Mouse (Mus musculus) liver, embryonic 14.5 days (tissue): ENCODE data around the gene Ap2s1. TPM values are rescaled to one million over a fixed set of nuclear protein-coding genes. Genes with fewer than 3 reads are reported as not detected.
A peak's percentile ranks its signal among the peaks of the same experiment; 100 is the strongest.

ENCODE experiments used
- ATAC-seq: fragments of 200-750 bp; cut with Nextera tagmentation; 2 replicates; pipeline ENCODE4 v1.8.0; 2017; ENCODE audit warnings: moderate number of reproducible peaks, mild to moderate bottlenecking, moderate library complexity; ENCODE audit not compliant: insufficient read depth
- DNase-seq, 3 experiments: peaks; one replicate each; pipeline ENCODE4 v3.0.0-alpha.2; 2012 to 2013; ENCODE audit warnings: low read depth in 3 of 3, low spot score in 3 of 3
- H3K27ac ChIP-seq: fragments of 300-500 bp; sonication (generic); 2 replicates; pipeline ENCODE4 v1.5.1; 2014; ENCODE audit warnings: moderate library complexity, mild to moderate bottlenecking, control low read depth, inconsistent platforms
- H3K27me3 ChIP-seq: fragments of 300-500 bp; sonication (generic); 2 replicates; pipeline ENCODE4 v1.6.1; 2014; ENCODE audit warnings: mild to moderate bottlenecking, low read length, moderate library complexity; ENCODE audit not compliant: control insufficient read depth, insufficient read depth
- H3K36me3 ChIP-seq: fragments of 300-500 bp; sonication (generic); replicated peaks from 2 replicates; pipeline ENCODE4 v1.6.1; 2014; ENCODE audit warnings: low read depth; ENCODE audit not compliant: control insufficient read depth, insufficient read depth
- H3K4me1 ChIP-seq, 2 experiments: fragments of 200-500 bp in 1 of 2; fragments of 300-500 bp in 1 of 2; sonication (generic) in 1 of 2; replicated peaks; 2 replicates each; pipeline ENCODE4 v1.6.1; 2012 to 2014; ENCODE audit warnings: antibody characterized with exemption in 1 of 2, inconsistent platforms in 1 of 2, low read length in 1 of 2; ENCODE audit not compliant: control insufficient read depth in 2 of 2, insufficient read depth in 2 of 2
- H3K4me2 ChIP-seq: fragments of 300-500 bp; sonication (generic); 2 replicates; pipeline ENCODE4 v1.6.1; 2014; ENCODE audit warnings: low read depth, mild to moderate bottlenecking, control low read depth, moderate library complexity
- H3K4me3 ChIP-seq, 2 experiments: fragments of 200-500 bp in 1 of 2; fragments of 300-500 bp in 1 of 2; sonication (generic) in 1 of 2; 2 replicates each; pipeline ENCODE4 v1.5.1; 2012 to 2014; ENCODE audit warnings: low read depth in 2 of 2, low read length in 2 of 2, mild to moderate bottlenecking in 2 of 2, control low read depth in 1 of 2, inconsistent platforms in 1 of 2, moderate library complexity in 1 of 2; ENCODE audit not compliant: insufficient read depth in 1 of 2
- H3K9ac ChIP-seq: fragments of 300-500 bp; sonication (generic); replicated peaks from 2 replicates; pipeline ENCODE4 v1.6.1; 2014; ENCODE audit warnings: mild to moderate bottlenecking, control low read depth, moderate library complexity
- H3K9me3 ChIP-seq: fragments of 300-500 bp; sonication (generic); 2 replicates; pipeline ENCODE4 v1.6.1; 2016; ENCODE audit warnings: low read length, mixed read lengths; ENCODE audit not compliant: control insufficient read depth
- CTCF ChIP-seq: IDR thresholded peaks from 2 replicates; pipeline ENCODE4 v1.5.1; 2016; ENCODE audit warnings: antibody characterized with exemption, low read depth, control low read depth
- EP300 ChIP-seq: IDR thresholded peaks from 2 replicates; pipeline ENCODE4 v1.6.1; 2016; ENCODE audit warnings: antibody characterized with exemption, low read depth
- WGBS: fragments of 180-500 bp; shearing (Covaris S2); extraction: QIAGEN DNeasy Blood & Tissue Kit; methylation state at CpG from one replicate; pipeline ENCODE4 v1.1.7; 2014; ENCODE audit not compliant: insufficient replicate concordance; 5-methylcytosine and 5-hydroxymethylcytosine counted together
- polyA plus RNA-seq, 2 experiments: library from polyadenylated mRNA; depleted of rRNA in 1 of 2; stranded (reverse) in 1 of 2; unstranded in 1 of 2; fragments of >200 nt; fragmentation: Nextera tagmentation in 1 of 2; extraction: Ambion mirVana in 1 of 2; gene quantifications; 2 replicates each; pipeline versions ENCODE4 v1.2.1 to v1.2.3; 2012 to 2014

Ap2s1 gene
- polyA plus RNA-seq, 2 experiments = 175 to 176 TPM

GRCm38 (mm10) chr7:16731893-16732422 lies 6.3 kb upstream of the Ap2s1 start:
- no peaks in the 10 kb centered on the region for H3K9me3 ChIP-seq
- no peak overlapping the region for H3K4me2 ChIP-seq
- ATAC-seq = no peak
- H3K27me3 ChIP-seq = no peaks in the 10 kb centered on the region
- no peak overlapping the region for H3K9ac ChIP-seq
- 55% methylated on average over 7 of the region's 7 CpGs for WGBS
- no peaks in the 10 kb centered on the region for H3K36me3 ChIP-seq
- H3K4me1 ChIP-seq = peaks cover 3 to 14% of the 10 kb centered on the region in 2 experiments; a peak in 2 of 4 replicates
- no peak for TF ChIP-seq EP300
- no peak for TF ChIP-seq CTCF
- no peak for DNase-seq
- H3K27ac ChIP-seq = no peak overlapping the region
- no peak overlapping the region for H3K4me3 ChIP-seq

DNA sequence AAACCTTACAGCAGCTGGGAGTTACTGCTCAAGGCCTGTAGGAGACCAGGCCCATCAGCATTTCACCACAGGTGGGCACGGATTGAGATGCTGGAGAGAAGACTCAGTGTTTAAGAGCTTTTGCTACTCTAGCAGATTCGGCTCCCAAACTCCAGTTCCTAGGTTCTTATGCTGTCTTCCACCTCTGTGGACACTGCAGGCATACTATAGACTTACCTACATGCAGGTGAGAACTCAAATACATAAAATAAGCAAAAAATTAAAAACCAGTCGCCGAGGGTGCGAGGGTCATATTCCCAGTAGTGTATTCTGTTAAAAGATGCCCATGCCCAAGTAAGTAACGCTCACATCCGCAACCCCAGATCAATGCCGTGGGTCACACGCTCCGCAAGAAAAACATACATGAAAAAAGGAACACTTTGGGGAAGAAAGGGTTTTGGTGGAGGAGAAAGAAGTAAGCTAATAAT lies 571 bp upstream of the Ap2s1 start:
- no peaks in the 10 kb centered on the region for H3K27me3 ChIP-seq
- 46% methylated on average over 10 of the region's 10 CpGs for WGBS
- H3K36me3 ChIP-seq = no peaks in the 10 kb centered on the region
- DNase-seq (no peak), ATAC-seq (no peak)
- no peaks in the 10 kb centered on the region for H3K9me3 ChIP-seq
- peaks cover 2 to 13% of the 10 kb centered on the region in 2 experiments; a peak in 3 of 4 replicates for H3K4me1 ChIP-seq
- TF ChIP-seq EP300 = no peak
- TF ChIP-seq CTCF = no peak
- H3K4me3 ChIP-seq = peak overlapping the region; percentile 98 to 99
- peak overlapping the region; percentile 4; the same call in 1 of the 2 replicates for H3K9ac ChIP-seq
- no peak overlapping the region for H3K27ac ChIP-seq
- peak overlapping the region; percentile 67 for H3K4me2 ChIP-seq

- peak overlapping the region; percentile 89 for H3K4me2 ChIP-seq
- no peaks in the 10 kb centered on the region for H3K27me3 ChIP-seq
- ATAC-seq = no peak
- H3K36me3 ChIP-seq = peaks cover 9% of the 10 kb centered on the region
- WGBS = 33% methylated on average over 10 of the region's 10 CpGs
- TF ChIP-seq EP300 (no peak), CTCF (no peak)
- DNase-seq = no peak
- no peaks in the 10 kb centered on the region for H3K9me3 ChIP-seq
- H3K9ac ChIP-seq = peak overlapping the region; percentile 96
- H3K27ac ChIP-seq = no peak overlapping the region
- peaks cover 2 to 13% of the 10 kb centered on the region in 2 experiments; a peak in 3 of 4 replicates for H3K4me1 ChIP-seq
- peak overlapping the region; percentile 98 to 99 for H3K4me3 ChIP-seq
These were observed 920 bp downstream of the Ap2s1 start for GRCm38 (mm10) chr7:16739056-16739604.

DNA sequence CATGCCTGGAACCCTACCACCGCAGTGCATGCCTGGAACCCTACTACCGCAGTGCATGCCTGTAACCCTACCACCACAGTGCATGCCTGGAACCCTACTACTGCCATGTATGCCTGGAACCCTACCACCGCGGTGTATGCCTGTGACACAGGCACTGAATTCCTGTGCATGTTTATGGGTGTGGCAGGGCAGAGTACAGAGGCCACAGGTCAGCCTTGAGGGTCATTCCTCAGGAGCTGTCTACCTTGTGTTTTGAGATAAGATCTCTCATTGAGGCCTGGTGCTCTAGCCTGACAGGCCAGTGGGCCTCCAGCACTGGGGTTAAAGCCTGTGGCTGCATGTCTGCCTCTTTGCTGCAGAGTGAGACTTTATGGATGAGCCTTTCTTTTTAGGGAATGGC lies 7.2 kb downstream of the Ap2s1 start:
- no peak overlapping the region for H3K27ac ChIP-seq
- TF ChIP-seq EP300 = no peak
- TF ChIP-seq CTCF = no peak
- no peaks in the 10 kb centered on the region for H3K4me1 ChIP-seq
- H3K4me3 ChIP-seq = no peak overlapping the region
- DNase-seq (no peak), ATAC-seq (no peak)
- H3K36me3 ChIP-seq = peaks cover 27% of the 10 kb centered on the region
- H3K27me3 ChIP-seq = no peaks in the 10 kb centered on the region
- 85% methylated on average over 4 of the region's 4 CpGs for WGBS
- no peak overlapping the region for H3K4me2 ChIP-seq
- H3K9me3 ChIP-seq = no peaks in the 10 kb centered on the region
- no peak overlapping the region for H3K9ac ChIP-seq

GRCm38 (mm10) chr7:16746093-16746492 lies 7.9 kb downstream of the Ap2s1 start:
- TF ChIP-seq CTCF (peak; percentile 87), EP300 (no peak)
- 55% methylated on average over 3 of the region's 3 CpGs for WGBS
- no peaks in the 10 kb centered on the region for H3K4me1 ChIP-seq
- no peak overlapping the region for H3K4me2 ChIP-seq
- no peak for ATAC-seq
- peaks cover 27% of the 10 kb centered on the region for H3K36me3 ChIP-seq
- no peaks in the 10 kb centered on the region for H3K27me3 ChIP-seq
- no peak overlapping the region for H3K4me3 ChIP-seq
- no peak overlapping the region for H3K9ac ChIP-seq
- no peaks in the 10 kb centered on the region for H3K9me3 ChIP-seq
- no peak overlapping the region for H3K27ac ChIP-seq
- peak; percentile 47 to 57 (median 54) for DNase-seq
